Mouse (Mus musculus) bone marrow macrophage, adult 2 months (primary cell): ENCODE results near the gene Best3.

Source experiments
- CTCF ChIP-seq: IDR thresholded peaks from 2 replicates; pipeline ENCODE4 v1.5.1; 2012; ENCODE audit warnings: low read depth, mild to moderate bottlenecking, low read length, moderate library complexity
- POLR2A ChIP-seq: IDR thresholded peaks from 2 replicates; pipeline ENCODE4 v1.6.1; 2012; ENCODE audit warnings: mild to moderate bottlenecking, low read depth, low read length, borderline replicate concordance

DNA sequence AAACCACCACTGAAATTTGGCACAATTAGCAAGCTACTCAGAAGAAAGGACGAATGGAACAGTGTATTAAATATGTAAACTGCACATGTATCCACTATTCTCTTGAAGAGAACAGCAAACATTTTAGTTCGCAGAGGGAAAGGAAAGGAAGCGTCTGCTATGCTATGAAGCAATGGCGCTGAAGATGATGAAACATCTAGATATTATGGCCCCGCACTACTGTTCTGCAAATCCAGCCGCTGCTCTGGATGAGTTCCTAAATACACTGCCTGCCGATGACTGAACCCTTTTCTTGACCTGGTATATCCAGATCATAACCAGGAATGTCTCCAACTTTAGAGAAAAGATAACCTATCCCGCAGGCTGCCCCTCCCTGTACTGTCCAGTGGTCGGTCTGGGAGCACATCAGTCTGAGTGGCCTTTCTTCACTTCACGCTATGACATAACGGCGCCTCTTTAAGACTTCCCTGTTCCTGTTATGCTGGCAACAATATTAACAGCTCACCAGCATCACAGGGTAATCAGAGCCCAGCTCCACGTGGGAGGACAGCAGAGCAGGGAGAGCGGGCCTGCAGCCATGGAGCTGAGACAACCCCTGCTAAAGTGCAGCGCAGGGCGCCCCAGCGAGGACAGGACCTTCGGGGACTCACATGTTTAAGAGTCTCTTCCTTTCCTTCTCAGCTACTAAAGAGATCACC lies 86.2 kb downstream of the Best3 start:
- TF ChIP-seq CTCF (no peak), POLR2A (no peak)
